Mouse (Mus musculus): ENCODE measurements around the gene Acbd6.

Acbd6 gene

GRCm38 (mm10) chr1:155737017-155737808, 179.3 kb downstream of the Acbd6 start:
- Histone ChIP-seq H3K9me3 (ENCODE audit: low read length) (no peaks in the 10 kb centered on the region), H3K4me1 (replicated peaks; ENCODE audit: low read depth, low read length) (peaks cover 52% of the 10 kb centered on the region), H3K36me3 (ENCODE audit: insufficient read depth, low read length) (no peaks in the 10 kb centered on the region), H3K27me3 (ENCODE audit: insufficient read depth, low read length) (peaks cover 96% of the 10 kb centered on the region), H3K4me3 (replicated peaks; ENCODE audit: low read length) (peak overlapping the region; percentile 60)
- no peak for TF ChIP-seq POU5F1 (IDR thresholded peaks at IDR 0.05; ENCODE audit: borderline replicate concordance, low read length)
- no peak for TF ChIP-seq CTCF (conservative IDR thresholded peaks at IDR 0.05; ENCODE audit: low read length)
- TF ChIP-seq NANOG (IDR thresholded peaks at IDR 0.05; ENCODE audit: borderline replicate concordance, low read length) = no peak

DNA sequence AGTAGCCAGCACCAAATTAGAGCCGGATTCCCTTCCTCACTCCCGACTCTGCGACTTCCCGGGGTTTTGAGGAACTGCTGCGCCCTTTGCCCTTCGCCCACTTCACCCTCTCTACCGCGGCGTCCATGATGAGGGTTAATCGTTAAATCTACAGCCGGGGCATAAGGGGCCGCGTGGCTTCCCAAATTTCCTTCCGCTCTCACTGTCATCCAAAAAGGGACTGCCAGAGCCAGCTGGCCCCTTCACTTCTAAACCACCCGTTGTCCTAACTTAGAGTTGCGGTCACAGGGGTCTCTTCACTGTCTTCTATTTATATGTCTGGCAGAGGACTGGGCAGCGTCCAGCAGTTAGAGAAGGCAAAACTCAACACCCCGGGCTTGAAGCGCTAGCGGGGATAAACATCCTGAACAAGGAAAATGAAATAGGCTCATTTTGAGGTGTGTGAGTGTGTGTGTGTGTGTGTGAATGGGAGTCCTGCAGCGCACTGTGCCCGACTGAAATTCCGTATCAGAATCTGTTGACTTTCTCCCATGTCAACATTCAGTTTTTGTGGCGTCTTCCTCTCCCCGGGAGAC, 180.0 kb downstream of the Acbd6 start:
- H3K9me3 ChIP-seq (ENCODE audit: low read length) = no peaks in the 10 kb centered on the region
- no peak for TF ChIP-seq POU5F1 (IDR thresholded peaks at IDR 0.05; ENCODE audit: borderline replicate concordance, low read length)
- peaks cover 96% of the 10 kb centered on the region for H3K27me3 ChIP-seq (ENCODE audit: insufficient read depth, low read length)
- no peaks in the 10 kb centered on the region for H3K36me3 ChIP-seq (ENCODE audit: insufficient read depth, low read length)
- peaks cover 53% of the 10 kb centered on the region for H3K4me1 ChIP-seq (replicated peaks; ENCODE audit: low read depth, low read length)
- H3K4me3 ChIP-seq (replicated peaks; ENCODE audit: low read length) = peak overlapping the region; percentile 60
